Mouse (Mus musculus): ENCODE measurements around the gene Rlf. TPM values are rescaled to one million over a fixed set of nuclear protein-coding genes. Genes with fewer than 3 reads are reported as not detected.

Gene Rlf
- polyA plus RNA-seq, 1 experiment from 2014 or later: 15.1 TPM

DNA sequence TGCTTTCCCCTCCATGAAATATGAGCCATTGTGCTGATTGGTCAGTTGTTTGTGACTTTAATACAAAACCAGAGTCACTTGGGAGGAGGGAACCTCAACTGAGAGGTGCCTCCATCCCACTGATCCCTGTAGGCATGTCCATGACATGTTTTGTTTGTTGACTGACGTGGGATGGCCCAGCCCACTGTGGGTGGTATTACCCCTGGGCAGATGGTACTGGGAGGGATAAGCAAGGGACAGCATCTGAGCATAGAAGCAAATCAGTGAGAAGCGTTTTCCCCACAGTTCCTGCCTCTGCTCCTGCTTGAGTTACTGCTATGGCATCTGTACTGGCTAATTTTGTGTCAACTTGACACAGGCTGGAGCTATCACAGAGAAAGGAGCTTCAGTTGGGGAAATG is 1.3 kb upstream of the Rlf start:
- Histone ChIP-seq H3K4me1 (ENCODE audit: control insufficient read depth, insufficient read depth, low read length) (peaks cover 12% of the 10 kb centered on the region), H3K27me3 (replicated peaks; ENCODE audit: control insufficient read depth, insufficient read depth, low read length) (no peaks in the 10 kb centered on the region), H3K4me2 (ENCODE audit: low read depth, low read length) (no peak overlapping the region), H3K9ac (ENCODE audit: low read depth, low read length) (no peak overlapping the region), H3K36me3 (ENCODE audit: control insufficient read depth, insufficient read depth, low read length) (no peaks in the 10 kb centered on the region), H3K27ac (ENCODE audit: low read length) (no peak overlapping the region), H3K9me3 (ENCODE audit: control insufficient read depth, low read length) (no peaks in the 10 kb centered on the region), H3K4me3 (ENCODE audit: low read length) (no peak overlapping the region)
- ATAC-seq: no peak
- WGBS: 74% methylated on average over 2 of the region's 2 CpGs

GRCm38 (mm10) chr4:121215489-121215888 is 605 bp upstream of the Rlf start:
- Histone ChIP-seq H3K36me3 (ENCODE audit: control insufficient read depth, insufficient read depth, low read length) (no peaks in the 10 kb centered on the region), H3K4me1 (ENCODE audit: control insufficient read depth, insufficient read depth, low read length) (peaks cover 12% of the 10 kb centered on the region), H3K9ac (ENCODE audit: low read depth, low read length) (peak overlapping the region; percentile 73), H3K4me3 (ENCODE audit: low read length) (peak overlapping the region; percentile 94), H3K9me3 (ENCODE audit: control insufficient read depth, low read length) (no peaks in the 10 kb centered on the region), H3K27me3 (replicated peaks; ENCODE audit: control insufficient read depth, insufficient read depth, low read length) (no peaks in the 10 kb centered on the region), H3K4me2 (ENCODE audit: low read depth, low read length) (peak overlapping the region; percentile 67), H3K27ac (ENCODE audit: low read length) (no peak overlapping the region)
- WGBS: 24% methylated on average over 5 of the region's 5 CpGs
- peak; percentile 22; the same call in 1 of the 2 replicates for ATAC-seq

GRCm38 (mm10) chr4:121213936-121214792 is 720 bp downstream of the Rlf start:
- peak; percentile 91 for ATAC-seq
- no peaks in the 10 kb centered on the region for H3K9me3 ChIP-seq (ENCODE audit: control insufficient read depth, low read length)
- peaks cover 12% of the 10 kb centered on the region for H3K4me1 ChIP-seq (ENCODE audit: control insufficient read depth, insufficient read depth, low read length)
- 1% methylated on average over 36 of the region's 36 CpGs for WGBS
- H3K27me3 ChIP-seq (replicated peaks; ENCODE audit: control insufficient read depth, insufficient read depth, low read length): no peaks in the 10 kb centered on the region
- no peaks in the 10 kb centered on the region for H3K36me3 ChIP-seq (ENCODE audit: control insufficient read depth, insufficient read depth, low read length)
- H3K9ac ChIP-seq (ENCODE audit: low read depth, low read length): peak overlapping the region; percentile 99
- peak overlapping the region; percentile 82 for H3K4me2 ChIP-seq (ENCODE audit: low read depth, low read length)
- H3K27ac ChIP-seq (ENCODE audit: low read length): peak overlapping the region; percentile 87
- H3K4me3 ChIP-seq (ENCODE audit: low read length): peak overlapping the region; percentile 94

- Histone ChIP-seq H3K27me3 (replicated peaks; ENCODE audit: control insufficient read depth, insufficient read depth, low read length) (no peaks in the 10 kb centered on the region), H3K9me3 (ENCODE audit: control insufficient read depth, low read length) (no peaks in the 10 kb centered on the region), H3K36me3 (ENCODE audit: control insufficient read depth, insufficient read depth, low read length) (no peaks in the 10 kb centered on the region), H3K4me3 (ENCODE audit: low read length) (no peak overlapping the region), H3K27ac (ENCODE audit: low read length) (no peak overlapping the region), H3K4me1 (ENCODE audit: control insufficient read depth, insufficient read depth, low read length) (peaks cover 9% of the 10 kb centered on the region), H3K4me2 (ENCODE audit: low read depth, low read length) (no peak overlapping the region), H3K9ac (ENCODE audit: low read depth, low read length) (no peak overlapping the region)
- ATAC-seq: no peak
- 73% methylated on average over 4 of the region's 4 CpGs for whole genome bisulfite sequencing
These were observed 6.0 kb downstream of the Rlf start for GRCm38 (mm10) chr4:121208911-121209310.

- H3K9ac ChIP-seq (ENCODE audit: low read depth, low read length): no peak overlapping the region
- H3K27ac ChIP-seq (ENCODE audit: low read length): no peak overlapping the region
- H3K36me3 ChIP-seq (ENCODE audit: control insufficient read depth, insufficient read depth, low read length): no peaks in the 10 kb centered on the region
- no peaks in the 10 kb centered on the region for H3K9me3 ChIP-seq (ENCODE audit: control insufficient read depth, low read length)
- no peak for ATAC-seq
- H3K4me2 ChIP-seq (ENCODE audit: low read depth, low read length): no peak overlapping the region
- H3K27me3 ChIP-seq (replicated peaks; ENCODE audit: control insufficient read depth, insufficient read depth, low read length): no peaks in the 10 kb centered on the region
- H3K4me3 ChIP-seq (ENCODE audit: low read length): no peak overlapping the region
- no peaks in the 10 kb centered on the region for H3K4me1 ChIP-seq (ENCODE audit: control insufficient read depth, insufficient read depth, low read length)
- WGBS: 76% methylated on average over 4 of the region's 4 CpGs
These were observed 17.0 kb downstream of the Rlf start for GRCm38 (mm10) chr4:121197856-121198255.

DNA sequence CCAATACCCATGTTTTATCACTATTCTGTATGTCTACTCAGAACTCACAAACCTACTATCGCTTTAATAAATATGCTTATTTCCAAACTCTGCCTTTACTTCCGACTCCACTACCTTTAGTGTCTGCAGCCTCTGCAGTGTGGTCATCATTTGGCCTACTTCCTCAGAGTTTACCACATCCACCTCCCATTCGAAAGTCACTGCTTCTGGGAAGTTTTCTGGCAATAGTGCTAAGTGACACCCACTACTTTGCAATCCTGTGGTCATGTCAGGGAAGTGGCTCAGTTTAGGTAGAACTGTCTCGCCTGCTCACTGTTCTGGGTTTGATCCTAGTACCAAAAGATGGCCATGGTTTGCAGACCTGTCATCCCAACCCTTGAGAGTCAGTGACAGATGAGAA is 17.9 kb downstream of the Rlf start:
- no peak for ATAC-seq
- H3K27ac ChIP-seq (ENCODE audit: low read length): no peak overlapping the region
- WGBS: 90% methylated on average over 4 of the region's 4 CpGs
- H3K27me3 ChIP-seq (replicated peaks; ENCODE audit: control insufficient read depth, insufficient read depth, low read length): no peaks in the 10 kb centered on the region
- no peak overlapping the region for H3K4me2 ChIP-seq (ENCODE audit: low read depth, low read length)
- H3K36me3 ChIP-seq (ENCODE audit: control insufficient read depth, insufficient read depth, low read length): no peaks in the 10 kb centered on the region
- H3K9me3 ChIP-seq (ENCODE audit: control insufficient read depth, low read length): no peaks in the 10 kb centered on the region
- H3K4me3 ChIP-seq (ENCODE audit: low read length): no peak overlapping the region
- no peaks in the 10 kb centered on the region for H3K4me1 ChIP-seq (ENCODE audit: control insufficient read depth, insufficient read depth, low read length)
- no peak overlapping the region for H3K9ac ChIP-seq (ENCODE audit: low read depth, low read length)

DNA sequence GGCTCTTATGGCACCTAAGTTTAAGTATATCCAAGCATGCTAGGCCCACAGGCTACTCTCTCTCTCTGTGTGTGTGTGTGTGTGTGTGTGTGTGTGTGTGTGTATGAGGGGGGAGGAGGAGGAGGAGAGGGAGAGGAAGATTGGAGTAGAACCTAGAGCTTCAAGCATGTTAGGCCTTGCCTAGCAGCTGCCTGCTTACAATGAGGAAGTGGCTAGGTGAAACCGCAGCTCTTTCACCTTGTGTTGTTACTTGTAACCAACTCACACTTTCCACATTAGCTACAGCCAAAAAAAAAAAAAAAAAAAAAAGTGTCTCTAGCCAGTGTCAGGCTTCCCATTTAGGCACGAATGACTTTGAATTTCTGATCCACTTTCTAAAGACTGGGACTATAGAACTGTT is 18.7 kb downstream of the Rlf start:
- 91% methylated on average over 2 of the region's 2 CpGs for WGBS
- H3K4me3 ChIP-seq (ENCODE audit: low read length): no peak overlapping the region
- no peaks in the 10 kb centered on the region for H3K27me3 ChIP-seq (replicated peaks; ENCODE audit: control insufficient read depth, insufficient read depth, low read length)
- no peak for ATAC-seq
- no peak overlapping the region for H3K4me2 ChIP-seq (ENCODE audit: low read depth, low read length)
- H3K36me3 ChIP-seq (ENCODE audit: control insufficient read depth, insufficient read depth, low read length): no peaks in the 10 kb centered on the region
- H3K27ac ChIP-seq (ENCODE audit: low read length): no peak overlapping the region
- no peaks in the 10 kb centered on the region for H3K4me1 ChIP-seq (ENCODE audit: control insufficient read depth, insufficient read depth, low read length)
- no peak overlapping the region for H3K9ac ChIP-seq (ENCODE audit: low read depth, low read length)
- H3K9me3 ChIP-seq (ENCODE audit: control insufficient read depth, low read length): no peaks in the 10 kb centered on the region

DNA sequence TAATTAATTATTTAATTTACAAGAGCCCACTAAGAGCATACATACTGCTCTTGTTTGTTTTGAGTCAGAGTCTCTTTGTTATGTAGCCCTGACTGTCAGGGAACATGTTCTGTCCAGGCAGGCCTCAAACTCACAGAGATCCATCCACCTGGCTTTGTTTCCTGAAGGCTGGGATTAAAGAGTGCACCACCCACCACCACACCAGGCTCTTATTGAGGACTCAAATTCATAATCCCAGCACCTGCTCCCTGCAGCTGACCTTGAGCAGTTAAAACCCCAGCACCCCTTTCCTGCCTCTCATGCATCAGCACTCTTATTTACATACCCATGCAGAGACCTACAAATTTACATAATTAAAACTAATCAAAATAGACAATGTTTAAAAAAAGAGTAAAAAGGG is 20.1 kb downstream of the Rlf start:
- Histone ChIP-seq H3K4me1 (ENCODE audit: control insufficient read depth, insufficient read depth, low read length) (no peaks in the 10 kb centered on the region), H3K4me2 (ENCODE audit: low read depth, low read length) (no peak overlapping the region), H3K36me3 (ENCODE audit: control insufficient read depth, insufficient read depth, low read length) (no peaks in the 10 kb centered on the region), H3K4me3 (ENCODE audit: low read length) (no peak overlapping the region), H3K27me3 (replicated peaks; ENCODE audit: control insufficient read depth, insufficient read depth, low read length) (no peaks in the 10 kb centered on the region), H3K9ac (ENCODE audit: low read depth, low read length) (no peak overlapping the region), H3K9me3 (ENCODE audit: control insufficient read depth, low read length) (no peaks in the 10 kb centered on the region), H3K27ac (ENCODE audit: low read length) (no peak overlapping the region)
- no peak for ATAC-seq

DNA sequence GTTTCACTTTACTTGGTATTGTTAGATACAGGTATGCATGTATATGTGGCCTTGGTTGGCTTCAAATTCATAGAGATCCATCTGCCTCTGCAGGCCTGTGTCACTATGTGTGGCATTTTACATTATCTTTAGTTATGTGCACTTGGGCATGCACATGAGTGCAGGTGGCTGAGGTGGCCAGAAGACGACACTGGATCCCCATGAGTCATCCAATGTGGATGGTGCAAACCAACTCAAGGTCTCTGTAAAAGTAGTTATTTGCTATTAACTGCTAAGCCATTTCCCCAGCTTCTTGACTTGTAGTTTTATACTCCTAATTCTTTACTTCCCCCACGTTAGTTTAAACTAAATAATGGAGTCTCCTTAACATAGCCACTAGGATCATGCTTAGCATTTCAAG is 22.6 kb downstream of the Rlf start:
- Histone ChIP-seq H3K9ac (ENCODE audit: low read depth, low read length) (no peak overlapping the region), H3K4me2 (ENCODE audit: low read depth, low read length) (no peak overlapping the region), H3K36me3 (ENCODE audit: control insufficient read depth, insufficient read depth, low read length) (peaks cover 4% of the 10 kb centered on the region), H3K4me3 (ENCODE audit: low read length) (no peak overlapping the region), H3K27ac (ENCODE audit: low read length) (no peak overlapping the region), H3K9me3 (ENCODE audit: control insufficient read depth, low read length) (no peaks in the 10 kb centered on the region), H3K4me1 (ENCODE audit: control insufficient read depth, insufficient read depth, low read length) (no peaks in the 10 kb centered on the region), H3K27me3 (replicated peaks; ENCODE audit: control insufficient read depth, insufficient read depth, low read length) (no peaks in the 10 kb centered on the region)
- 85% methylated on average over 2 of the region's 2 CpGs for WGBS
- ATAC-seq: no peak

- H3K4me2 ChIP-seq (ENCODE audit: low read depth, low read length): no peak overlapping the region
- H3K27me3 ChIP-seq (replicated peaks; ENCODE audit: control insufficient read depth, insufficient read depth, low read length): no peaks in the 10 kb centered on the region
- H3K36me3 ChIP-seq (ENCODE audit: control insufficient read depth, insufficient read depth, low read length): peaks cover 12% of the 10 kb centered on the region
- no peak overlapping the region for H3K9ac ChIP-seq (ENCODE audit: low read depth, low read length)
- ATAC-seq: no peak
- H3K9me3 ChIP-seq (ENCODE audit: control insufficient read depth, low read length): no peaks in the 10 kb centered on the region
- no peak overlapping the region for H3K27ac ChIP-seq (ENCODE audit: low read length)
- no peak overlapping the region for H3K4me3 ChIP-seq (ENCODE audit: low read length)
- H3K4me1 ChIP-seq (ENCODE audit: control insufficient read depth, insufficient read depth, low read length): no peaks in the 10 kb centered on the region
- WGBS: 76% methylated on average over 3 of the region's 3 CpGs
These were observed 25.5 kb downstream of the Rlf start for GRCm38 (mm10) chr4:121189341-121189740.
